In genomic region chr6:72598791-72599557, GRCm38 (mm10) we compare ENCODE assay signal across 7 mouse cellular contexts. TPM values are rescaled to one million over a fixed set of nuclear protein-coding genes. Genes with fewer than 3 reads are reported as not detected.
A peak's percentile ranks its signal among the peaks of the same experiment; 100 is the strongest.
DNase-seq lines count a peak whose midpoint lies in the region; ATAC-seq and TF ChIP-seq lines count a peak whose summit lies in the region.

No protein-coding gene starts in this region.

- no peak for TF ChIP-seq POLR2A in cortical plate, adult 2 months (IDR thresholded peaks at IDR 0.05; ENCODE audit: extremely low read depth, insufficient read depth, low read length)

- no peaks in the 10 kb centered on the region for H3K27me3 ChIP-seq in heart, embryonic 16.5 days (ENCODE audit: control insufficient read depth, insufficient read depth, low read length)
- no peaks in the 10 kb centered on the region for H3K27me3 ChIP-seq in midbrain, embryonic 15.5 days (replicated peaks)

- WGBS in heart, embryonic 16.5 days = 29% methylated on average over 12 of the region's 12 CpGs
- WGBS in midbrain, embryonic 15.5 days = 47% methylated on average over 12 of the region's 12 CpGs

- peaks cover 5% of the 10 kb centered on the region for H3K4me1 ChIP-seq in cortical plate, adult 2 months (ENCODE audit: control insufficient read depth, insufficient read depth, low read length)
- peaks cover 14% of the 10 kb centered on the region for H3K4me1 ChIP-seq in heart, embryonic 16.5 days (ENCODE audit: control insufficient read depth, insufficient read depth, low read length)
- peaks cover 17% of the 10 kb centered on the region for H3K4me1 ChIP-seq in midbrain, embryonic 15.5 days

- peak overlapping the region; percentile 79 for H3K4me2 ChIP-seq in heart, embryonic 16.5 days (ENCODE audit: low read depth, low read length)
- H3K4me2 ChIP-seq in midbrain, embryonic 15.5 days = peak overlapping the region; percentile 75

- peak; percentile 65 for ATAC-seq in heart, embryonic 16.5 days (replicated peaks; ENCODE audit: extremely low read depth, insufficient read depth, low FRiP score)
- ATAC-seq in midbrain, embryonic 15.5 days (replicated peaks) = no peak; the same call in 1 of the 2 replicates
- no peak for ATAC-seq in activated CD4-positive, CD25-positive, alpha-beta regulatory T cell, adult 4 months

- no peak for TF ChIP-seq CTCF in cortical plate, adult 2 months (IDR thresholded peaks at IDR 0.05; ENCODE audit: extremely low read depth, insufficient read depth, low read length)

- peak overlapping the region; percentile 82 for H3K9ac ChIP-seq in heart, embryonic 16.5 days (ENCODE audit: low read length)
- H3K9ac ChIP-seq in midbrain, embryonic 15.5 days = peak overlapping the region; percentile 74

- H3K4me3 ChIP-seq in cortical plate, adult 2 months (ENCODE audit: insufficient read depth, low read length) = peak overlapping the region; percentile 81
- H3K4me3 ChIP-seq in heart, embryonic 16.5 days (ENCODE audit: low read length) = peak overlapping the region; percentile 66
- peak overlapping the region; percentile 69 for H3K4me3 ChIP-seq in midbrain, embryonic 15.5 days

- no peaks in the 10 kb centered on the region for H3K9me3 ChIP-seq in heart, embryonic 16.5 days (replicated peaks; ENCODE audit: control insufficient read depth, low read length)
- no peaks in the 10 kb centered on the region for H3K9me3 ChIP-seq in midbrain, embryonic 15.5 days

- no peaks in the 10 kb centered on the region for H3K36me3 ChIP-seq in heart, embryonic 16.5 days (ENCODE audit: control insufficient read depth, insufficient read depth)
- H3K36me3 ChIP-seq in midbrain, embryonic 15.5 days (replicated peaks) = no peaks in the 10 kb centered on the region

- DNase-seq in 3T3-L1 (ENCODE audit: low read depth, low spot score) (peak; percentile 63), 416B (ENCODE audit: low read depth) (peak; percentile 53)
- peak; percentile 45 for DNase-seq in left cerebral cortex, postnatal 4 days

- intact Hi-C loops in left cerebral cortex, postnatal 4 days (cut with DNase I) = no loop called here

- peak overlapping the region; percentile 53; the same call in 1 of the 2 replicates for H3K27ac ChIP-seq in cortical plate, adult 2 months (ENCODE audit: insufficient read depth, low read length)
- peak overlapping the region; percentile 96 for H3K27ac ChIP-seq in heart, embryonic 16.5 days (ENCODE audit: low read length)
- peak overlapping the region; percentile 54; the same call in 1 of the 2 replicates for H3K27ac ChIP-seq in midbrain, embryonic 15.5 days

RNA-seq across cellular contexts. Expression of gene Retsat, which starts 0.7 kb away (rescaled TPM):
- polyA plus RNA-seq in cortical plate, adult 2 months (2012; rRNA removed) = 14.1 and 14.8 TPM in 2 replicates
- polyA plus RNA-seq in heart, embryonic 16.5 days (2015; fragmentation: Nextera tagmentation; extraction: Ambion mirVana) = 25.3 and 30.5 TPM in 2 replicates
- total RNA-seq in left cerebral cortex, postnatal 4 days (2021) = 10 to 100 TPM; 16.3 to 20.3 TPM
- 6.1 and 7.2 TPM in 2 replicates for polyA plus RNA-seq in midbrain, embryonic 15.5 days (2015; fragmentation: Nextera tagmentation; extraction: Ambion mirVana)
- 1 to 10 TPM; 2.7 to 4.1 TPM for polyA plus RNA-seq in activated CD4-positive, CD25-positive, alpha-beta regulatory T cell, adult 4 months (2017; shearing (Covaris generic))

RNA-seq across cellular contexts. Expression of gene Elmod3, which starts 0.8 kb away (rescaled TPM):
- 27.5 and 28.1 TPM in 2 replicates for polyA plus RNA-seq in cortical plate, adult 2 months (2012; rRNA removed)
- 13.8 and 15.2 TPM in 2 replicates for polyA plus RNA-seq in heart, embryonic 16.5 days (2015; fragmentation: Nextera tagmentation; extraction: Ambion mirVana)
- total RNA-seq in left cerebral cortex, postnatal 4 days (2021) = 10 to 100 TPM; 11.9 to 12.1 TPM
- 16.5 and 17.4 TPM in 2 replicates for polyA plus RNA-seq in midbrain, embryonic 15.5 days (2015; fragmentation: Nextera tagmentation; extraction: Ambion mirVana)
- polyA plus RNA-seq in activated CD4-positive, CD25-positive, alpha-beta regulatory T cell, adult 4 months (2017; shearing (Covaris generic)) = 10 to 100 TPM; 15.3 to 19.5 TPM

RNA-seq across cellular contexts. Expression of gene Tgoln1, which starts 17.8 kb away (rescaled TPM):
- 68.7 and 70.3 TPM in 2 replicates for polyA plus RNA-seq in cortical plate, adult 2 months (2012; rRNA removed)
- 25.3 and 26.2 TPM in 2 replicates for polyA plus RNA-seq in heart, embryonic 16.5 days (2015; fragmentation: Nextera tagmentation; extraction: Ambion mirVana)
- total RNA-seq in left cerebral cortex, postnatal 4 days (2021) = 10 to 100 TPM; 29.7 to 30.3 TPM
- 38.0 and 38.7 TPM in 2 replicates for polyA plus RNA-seq in midbrain, embryonic 15.5 days (2015; fragmentation: Nextera tagmentation; extraction: Ambion mirVana)
- 10 to 100 TPM; 90.9 to 97.8 TPM for polyA plus RNA-seq in activated CD4-positive, CD25-positive, alpha-beta regulatory T cell, adult 4 months (2017; shearing (Covaris generic))

RNA-seq across cellular contexts. Expression of gene Capg, which starts 54.8 kb away (rescaled TPM):
- polyA plus RNA-seq in cortical plate, adult 2 months (2012; rRNA removed) = 3.0 and 3.1 TPM in 2 replicates
- polyA plus RNA-seq in heart, embryonic 16.5 days (2015; fragmentation: Nextera tagmentation; extraction: Ambion mirVana) = 32.3 and 32.8 TPM in 2 replicates
- total RNA-seq in left cerebral cortex, postnatal 4 days (2021) = 1 to 10 TPM; 2.1 to 3.4 TPM
- polyA plus RNA-seq in midbrain, embryonic 15.5 days (2015; fragmentation: Nextera tagmentation; extraction: Ambion mirVana) = 5.8 and 7.8 TPM in 2 replicates
- polyA plus RNA-seq in activated CD4-positive, CD25-positive, alpha-beta regulatory T cell, adult 4 months (2017; shearing (Covaris generic)) = 100 to 1,000 TPM; 595 to 746 TPM
